Mouse (Mus musculus) spleen, postnatal 4 days (tissue): ENCODE measurements at regions not wholly inside any gene's neighbourhood (a gene's known extent, or its start where the extent isn't known, plus 50 kb on each side); places are given as distances from the start of the nearest gene placed in this dataset.

Source experiments
- DNase-seq, 2 experiments: peaks; one replicate each; pipeline ENCODE4 v3.0.0; 2022; ENCODE audit warnings: low spot score in 2 of 2

DNA sequence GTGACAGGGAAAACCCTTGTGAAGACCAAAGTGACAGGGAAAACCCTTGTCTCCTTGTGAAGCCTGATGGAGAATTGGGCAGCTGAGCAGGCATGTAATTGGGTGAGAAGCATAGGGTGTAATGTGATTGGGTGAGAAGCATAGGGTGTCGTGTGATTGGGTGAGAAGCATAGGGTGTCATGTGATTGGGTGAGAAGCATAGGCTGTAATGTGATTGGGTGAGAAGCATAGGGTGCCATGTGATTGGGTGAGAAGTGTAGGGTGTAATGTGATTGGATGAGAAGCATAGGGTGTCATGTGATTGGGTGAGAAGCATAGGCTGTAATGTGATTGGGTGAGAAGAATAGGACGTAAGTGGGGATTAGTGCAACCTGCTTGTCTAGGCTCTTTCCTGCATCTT lies 67.5 kb downstream of the Enc1 start:
- DNase-seq, result no peak
